Mouse (Mus musculus) kidney, postnatal 0 days (tissue): ENCODE measurements around the gene Btbd2. TPM values are rescaled to one million over a fixed set of nuclear protein-coding genes. Genes with fewer than 3 reads are reported as not detected.

Experiments used
- ATAC-seq: fragments of 200-750 bp; cut with Nextera tagmentation; replicated peaks from 2 replicates; pipeline ENCODE4 v1.8.0; 2017; ENCODE audit warnings: low read depth, moderate number of reproducible peaks, moderate TSS enrichment, moderate library complexity; ENCODE audit not compliant: low FRiP score
- DNase-seq: peaks from one replicate; pipeline ENCODE4 v3.0.0-alpha.2; 2016; ENCODE audit warnings: low spot score
- H3K27ac ChIP-seq: fragments of 300-500 bp; sonication (generic); 2 replicates; pipeline ENCODE4 v1.5.1; 2014; ENCODE audit warnings: mild to moderate bottlenecking
- H3K27me3 ChIP-seq: fragments of 300-500 bp; sonication (generic); 2 replicates; pipeline ENCODE4 v1.6.1; 2014; ENCODE audit warnings: low read length, mixed read lengths; ENCODE audit not compliant: insufficient read depth
- H3K36me3 ChIP-seq: fragments of 300-500 bp; sonication (generic); 2 replicates; pipeline ENCODE4 v1.6.1; 2014; ENCODE audit warnings: low read length, mixed read lengths; ENCODE audit not compliant: insufficient read depth
- H3K4me1 ChIP-seq: fragments of 300-500 bp; sonication (generic); replicated peaks from 2 replicates; pipeline ENCODE4 v1.6.1; 2014; ENCODE audit warnings: antibody characterized with exemption, low read length, mixed read lengths; ENCODE audit not compliant: insufficient read depth
- H3K4me2 ChIP-seq: fragments of 300-500 bp; sonication (generic); 2 replicates; pipeline ENCODE4 v1.6.1; 2014; ENCODE audit warnings: mild to moderate bottlenecking, low read length, moderate library complexity, mixed read lengths
- H3K4me3 ChIP-seq: fragments of 300-500 bp; sonication (generic); replicated peaks from 2 replicates; pipeline ENCODE4 v1.5.1; 2014; ENCODE audit warnings: low read depth, low read length
- H3K9ac ChIP-seq: fragments of 300-500 bp; sonication (generic); 2 replicates; pipeline ENCODE4 v1.6.1; 2014; ENCODE audit warnings: low read depth, low read length
- H3K9me3 ChIP-seq: fragments of 300-500 bp; sonication (generic); replicated peaks from 2 replicates; pipeline ENCODE4 v1.6.1; 2016; ENCODE audit warnings: low read length, inconsistent platforms, mixed read lengths
- CTCF ChIP-seq: IDR thresholded peaks from 2 replicates; pipeline ENCODE4 v1.5.1; 2016; ENCODE audit warnings: antibody characterized with exemption, low read depth, mild to moderate bottlenecking, moderate library complexity
- WGBS: fragments of 180-500 bp; shearing (Covaris S2); extraction: QIAGEN DNeasy Blood & Tissue Kit; methylation state at CpG from one replicate; pipeline ENCODE4 v1.1.7; 2014; 5-methylcytosine and 5-hydroxymethylcytosine counted together
- polyA plus RNA-seq: library from polyadenylated mRNA; unstranded; fragments of >200 nt; fragmentation: Nextera tagmentation; extraction: Ambion mirVana; gene quantifications from 2 replicates; pipeline ENCODE4 v1.2.1, GENCODE M21; 2015

Btbd2 gene
- polyA plus RNA-seq, 1 experiment from 2014 or later, result 62.7 TPM

DNA sequence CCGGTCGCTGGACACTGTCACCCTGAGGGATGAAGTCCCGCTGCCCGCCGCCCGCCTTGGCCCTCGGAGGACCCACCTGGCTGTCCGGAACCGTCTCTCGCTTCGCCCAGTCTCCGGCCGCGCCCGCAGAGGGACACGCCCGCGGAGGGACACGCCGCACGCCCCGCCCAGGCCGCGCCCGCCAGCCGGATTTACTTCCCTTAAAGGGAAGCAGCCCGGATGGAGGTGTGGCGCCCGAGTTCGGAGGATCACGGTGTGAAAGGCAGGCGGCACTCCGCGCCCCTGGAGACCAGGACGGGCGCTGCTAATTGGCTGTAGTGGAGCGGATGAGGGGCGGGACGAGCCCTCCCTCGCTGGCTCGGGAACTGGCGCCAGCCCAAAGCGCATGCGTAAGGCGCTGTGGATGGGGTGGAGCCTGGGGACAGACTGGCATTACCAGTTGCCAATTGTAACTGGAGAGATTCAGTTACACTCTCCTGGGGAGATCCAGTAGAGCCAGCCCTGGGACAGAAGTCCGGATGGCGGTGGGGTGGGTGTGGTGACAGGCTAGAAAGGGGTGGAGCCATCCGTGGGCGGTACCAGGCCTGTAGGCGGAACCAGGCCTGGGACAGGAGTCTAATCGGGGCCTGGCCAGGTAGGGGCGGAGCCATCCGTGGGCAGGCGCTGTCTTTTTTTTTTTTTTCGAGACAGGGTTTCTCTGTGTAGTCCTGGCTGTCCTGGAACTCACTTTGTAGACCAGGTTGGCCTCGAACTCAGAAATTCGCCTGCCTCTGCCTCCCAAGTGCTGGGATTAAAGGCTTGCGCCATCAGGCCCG is 45.1 kb upstream of the Btbd2 start, which contains the start of the genes Mob3a and Izumo4:
Mob3a (minus strand) TSS at position 257 of the 815 bp plus-strand sequence.
Izumo4 (plus strand) TSS at position 464 of the 815 bp plus-strand sequence.
- WGBS, result under 1% methylated on average over 57 of the region's 59 CpGs
- H3K9ac ChIP-seq, result peak within 1 kb of the TSS; percentile 59
- ATAC-seq, result peak; percentile 97
- DNase-seq, result peak; percentile 99
- peak; percentile 28; the same call in 1 of the 2 replicates for TF ChIP-seq CTCF
- no peaks in the 10 kb centered on the region for H3K9me3 ChIP-seq
- H3K4me3 ChIP-seq, result peak within 1 kb of the TSS; percentile 57
- H3K27ac ChIP-seq, result peak within 1 kb of the TSS; percentile 75
- peaks cover 9% of the 10 kb centered on the region; the same call in 1 of the 2 replicates for H3K36me3 ChIP-seq
- H3K4me1 ChIP-seq, result peaks cover 28% of the 10 kb centered on the region
- peak within 1 kb of the TSS; percentile 78 for H3K4me2 ChIP-seq
- H3K27me3 ChIP-seq, result no peaks in the 10 kb centered on the region

DNA sequence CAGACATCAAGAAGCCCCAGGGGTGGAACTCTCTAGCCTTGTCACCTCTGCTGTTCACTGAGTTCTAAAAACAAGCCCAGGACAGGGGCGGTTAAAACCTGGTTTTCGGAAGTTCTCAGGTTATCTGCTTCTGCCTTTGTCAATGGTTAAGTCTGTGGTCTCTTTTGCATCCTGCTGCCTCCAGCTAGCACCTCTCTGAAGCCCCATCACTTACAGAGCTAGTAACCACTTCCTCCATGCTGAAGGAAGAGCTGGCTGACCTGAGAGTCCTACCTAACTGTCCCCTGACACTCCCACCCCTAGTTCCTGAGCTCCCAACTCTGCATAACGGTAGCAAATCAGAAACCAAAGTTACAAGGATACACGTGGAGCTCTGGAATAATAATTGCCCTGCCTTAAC is 43.9 kb upstream of the Btbd2 start:
- no peak for TF ChIP-seq CTCF
- H3K27ac ChIP-seq, result no peak overlapping the region
- H3K27me3 ChIP-seq, result no peaks in the 10 kb centered on the region
- DNase-seq, result no peak
- no peaks in the 10 kb centered on the region for H3K9me3 ChIP-seq
- WGBS, result 36% methylated on average over 4 of the region's 4 CpGs
- H3K4me2 ChIP-seq, result peak overlapping the region; percentile 78
- H3K9ac ChIP-seq, result no peak overlapping the region
- ATAC-seq, result no peak
- peak overlapping the region; percentile 57 for H3K4me3 ChIP-seq
- H3K4me1 ChIP-seq, result peaks cover 38% of the 10 kb centered on the region
- 0 out of 2 replicates have a peak, but pooled peaks cover 4% of the 10 kb centered on the region for H3K36me3 ChIP-seq

DNA sequence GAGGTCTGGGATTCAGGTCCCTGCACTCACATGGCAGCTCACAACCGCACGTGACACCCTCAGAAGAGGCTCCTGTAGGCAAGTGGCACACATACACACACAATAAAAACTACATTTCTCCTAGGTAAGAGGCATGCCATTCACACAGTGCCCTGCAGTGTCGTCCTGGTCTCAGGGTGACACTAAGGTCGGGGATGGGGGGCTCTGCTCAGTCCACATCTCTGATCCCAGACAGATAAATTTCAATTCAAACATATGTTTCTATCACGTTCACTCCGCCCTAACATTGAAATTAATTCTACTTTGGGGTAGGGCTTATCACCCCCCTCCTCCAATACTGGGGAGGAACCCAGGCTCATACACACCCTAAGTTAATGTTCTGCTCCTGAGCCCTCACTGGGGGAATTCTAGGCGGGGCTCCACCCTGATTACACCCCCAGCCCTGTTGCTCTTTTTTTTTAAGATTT is 43.2 kb upstream of the Btbd2 start:
- WGBS, result 78% methylated on average over 7 of the region's 7 CpGs
- Histone ChIP-seq H3K27ac (no peak overlapping the region), H3K4me3 (no peak overlapping the region), H3K36me3 (0 out of 2 replicates have a peak, but pooled peaks cover 4% of the 10 kb centered on the region), H3K9me3 (no peaks in the 10 kb centered on the region), H3K9ac (no peak overlapping the region), H3K27me3 (no peaks in the 10 kb centered on the region), H3K4me1 (peaks cover 43% of the 10 kb centered on the region), H3K4me2 (0 out of 2 replicates have a peak overlapping the region, but pooled peaks have one; percentile 78)
- no peak for ATAC-seq
- no peak for DNase-seq
- no peak for TF ChIP-seq CTCF

DNA sequence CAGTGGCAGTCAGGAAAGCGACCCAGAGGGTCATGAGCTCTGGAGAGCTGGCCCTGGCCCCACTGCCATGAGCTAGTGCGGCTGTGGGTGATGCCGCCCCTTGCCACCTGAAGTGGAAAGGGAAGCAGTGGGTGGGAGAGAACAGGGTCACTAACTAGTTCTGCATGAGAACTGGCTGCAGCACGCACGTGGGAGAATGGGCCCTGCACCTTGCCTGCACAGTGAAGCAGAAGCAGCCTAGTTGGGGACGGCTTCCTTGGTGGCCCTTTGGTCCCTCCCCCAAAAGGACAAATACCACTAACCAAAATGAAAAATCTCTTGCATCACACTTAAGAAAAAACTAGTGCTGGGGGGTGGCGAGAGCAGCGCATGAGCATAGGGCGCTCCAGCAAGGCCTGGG is 41.7 kb upstream of the Btbd2 start:
- no peak overlapping the region for H3K4me2 ChIP-seq
- DNase-seq (no peak), ATAC-seq (no peak)
- 0 out of 2 replicates have a peak, but pooled peaks cover 4% of the 10 kb centered on the region for H3K36me3 ChIP-seq
- no peaks in the 10 kb centered on the region for H3K9me3 ChIP-seq
- H3K4me1 ChIP-seq, result peaks cover 45% of the 10 kb centered on the region
- TF ChIP-seq CTCF, result no peak
- H3K27ac ChIP-seq, result no peak overlapping the region
- H3K4me3 ChIP-seq, result no peak overlapping the region
- H3K27me3 ChIP-seq, result no peaks in the 10 kb centered on the region
- WGBS, result 85% methylated on average over 9 of the region's 9 CpGs
- no peak overlapping the region for H3K9ac ChIP-seq

DNA sequence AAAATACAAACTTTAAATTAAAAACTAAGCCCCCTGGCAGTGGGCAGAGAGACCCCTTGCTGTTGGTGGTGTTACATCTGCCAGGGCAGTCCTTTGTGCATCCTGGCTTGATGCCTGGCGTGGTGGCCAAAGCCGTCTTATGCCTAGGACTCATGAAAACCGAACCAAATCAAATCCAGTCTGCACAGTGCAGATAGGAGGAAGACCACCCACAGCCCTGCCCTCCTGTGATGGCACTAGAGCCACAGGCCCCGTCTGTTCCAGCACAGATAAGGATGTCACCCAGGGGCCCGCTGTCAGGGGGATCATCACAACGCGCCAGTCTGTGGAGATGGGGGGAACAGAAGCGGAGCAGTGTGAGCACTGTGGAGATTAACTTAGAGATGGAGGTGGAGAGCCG is 40.9 kb upstream of the Btbd2 start:
- 92% methylated on average over 9 of the region's 9 CpGs for whole genome bisulfite sequencing
- H3K4me1 ChIP-seq, result peaks cover 37% of the 10 kb centered on the region
- DNase-seq (no peak), ATAC-seq (no peak)
- no peaks in the 10 kb centered on the region for H3K9me3 ChIP-seq
- no peak for TF ChIP-seq CTCF
- no peaks in the 10 kb centered on the region for H3K27me3 ChIP-seq
- no peak overlapping the region for H3K9ac ChIP-seq
- H3K27ac ChIP-seq, result no peak overlapping the region
- no peak overlapping the region for H3K4me2 ChIP-seq
- H3K4me3 ChIP-seq, result no peak overlapping the region
- H3K36me3 ChIP-seq, result 0 out of 2 replicates have a peak, but pooled peaks cover 4% of the 10 kb centered on the region

DNA sequence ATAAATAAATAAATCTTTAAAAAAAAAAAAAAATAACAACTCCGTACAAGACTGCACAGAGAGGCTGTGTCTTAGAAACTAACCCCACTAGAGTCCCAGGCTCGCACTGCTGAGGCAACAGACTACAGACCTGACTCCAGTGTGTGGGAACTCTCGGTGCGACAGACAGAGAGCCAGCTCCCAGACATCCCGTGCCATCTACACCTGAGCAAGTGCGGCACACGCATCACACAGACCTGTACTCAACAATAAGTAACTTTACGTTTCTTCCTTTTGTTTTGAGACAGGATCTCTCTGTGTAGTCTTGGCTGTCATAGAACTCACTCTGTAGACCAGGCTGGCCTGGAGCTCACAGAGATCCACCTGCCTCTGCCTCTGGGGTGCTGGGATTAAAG is 40.5 kb upstream of the Btbd2 start:
- Histone ChIP-seq H3K4me2 (no peak overlapping the region), H3K9ac (no peak overlapping the region), H3K27ac (no peak overlapping the region), H3K9me3 (no peaks in the 10 kb centered on the region), H3K4me3 (no peak overlapping the region), H3K36me3 (0 out of 2 replicates have a peak, but pooled peaks cover 4% of the 10 kb centered on the region), H3K27me3 (no peaks in the 10 kb centered on the region), H3K4me1 (peaks cover 36% of the 10 kb centered on the region)
- ATAC-seq, result no peak
- no peak for TF ChIP-seq CTCF
- no peak for DNase-seq
- 86% methylated on average over 8 of the region's 8 CpGs for WGBS
